Mouse (Mus musculus) ES-E14 (cell line): ENCODE data around the gene Camsap1.

Experiments
- CHD2 ChIP-seq: IDR thresholded peaks from 2 replicates; pipeline ENCODE4 v1.6.1; 2014; ENCODE audit warnings: mild to moderate bottlenecking, low read depth, low read length, inconsistent platforms
- HCFC1 ChIP-seq: IDR thresholded peaks from 2 replicates; pipeline ENCODE4 v1.6.1; 2012; ENCODE audit warnings: low read length, inconsistent platforms, borderline replicate concordance; ENCODE audit not compliant: insufficient read depth
- MAFK ChIP-seq: IDR thresholded peaks from 2 replicates; pipeline ENCODE4 v1.6.1; 2014; ENCODE audit warnings: mild to moderate bottlenecking, low read depth, low read length, inconsistent platforms; ENCODE audit not compliant: insufficient read depth
- ZC3H11A ChIP-seq: IDR thresholded peaks from 2 replicates; pipeline ENCODE4 v1.6.1; 2012; ENCODE audit warnings: low read depth, mild to moderate bottlenecking, inconsistent platforms, low read length, borderline replicate concordance
- ZNF384 ChIP-seq: IDR thresholded peaks from 2 replicates; pipeline ENCODE4 v1.6.1; 2012; ENCODE audit warnings: low read depth, low read length, inconsistent platforms

DNA sequence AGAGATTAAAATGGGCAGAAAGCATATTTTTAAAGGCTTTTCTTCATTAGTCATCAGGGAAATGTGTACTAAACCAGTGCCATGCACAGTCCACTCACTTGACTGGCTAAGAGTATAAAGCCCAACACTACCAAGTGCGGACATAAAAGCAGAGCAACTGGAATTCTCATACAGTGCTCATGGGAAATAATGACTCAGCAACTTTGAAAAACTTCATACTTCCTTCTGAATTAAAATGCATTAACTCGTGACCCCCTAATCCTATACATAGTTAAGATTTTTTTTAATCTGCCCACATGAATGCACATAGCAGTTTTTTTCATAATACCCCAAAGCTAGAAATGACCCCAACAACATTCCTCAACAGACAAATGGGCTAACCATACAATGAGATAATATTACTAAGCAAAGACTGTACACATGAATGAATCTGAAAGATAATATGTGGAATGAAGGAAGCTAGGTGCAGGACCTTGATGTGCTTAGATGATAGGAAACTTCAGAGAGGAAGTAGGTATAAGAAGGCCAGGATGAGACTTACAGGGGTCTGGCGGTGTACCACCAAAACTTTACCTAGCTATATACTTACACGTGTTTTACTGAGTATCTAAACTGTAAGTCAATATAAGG, 7.8 kb downstream of the Camsap1 start:
- TF ChIP-seq ZNF384 (no peak), CHD2 (no peak), HCFC1 (no peak), MAFK (peak; percentile 78), ZC3H11A (no peak)
